Mouse (Mus musculus) kidney, adult 18-20 months (tissue): Measurements from ENCODE around the gene Rbp7.
"Not testable (repeated sequence)": the region's sequence is repeated elsewhere in the genome, so short reads cannot be mapped to it uniquely, and the experiment has no call there.

Source experiments
- DNase-seq: peaks from one replicate; pipeline ENCODE4 v3.0.0; 2021

The Rbp7 gene

GRCm38 (mm10) chr4:149454263-149454662 is 515 bp downstream of the Rbp7 start:
- DNase-seq: no peak

GRCm38 (mm10) chr4:149453656-149454055 is 1.1 kb downstream of the Rbp7 start:
- peak; percentile 49 for DNase-seq

- no peak for DNase-seq
Measured at GRCm38 (mm10) chr4:149450636-149451035, 4.1 kb downstream of the Rbp7 start.

- DNase-seq: no peak
Measured at GRCm38 (mm10) chr4:149446309-149446708, 8.5 kb downstream of the Rbp7 start.

GRCm38 (mm10) chr4:149445868-149446267 is 8.9 kb downstream of the Rbp7 start:
- DNase-seq: no peak

GRCm38 (mm10) chr4:149444964-149445701 is 9.6 kb downstream of the Rbp7 start:
- peak; percentile 89 for DNase-seq

GRCm38 (mm10) chr4:149444465-149444864 is 10.3 kb downstream of the Rbp7 start:
- DNase-seq: no peak

- no peak for DNase-seq
Measured at GRCm38 (mm10) chr4:149442436-149442835, 12.3 kb downstream of the Rbp7 start.

- no peak for DNase-seq
Measured at GRCm38 (mm10) chr4:149440576-149440975, 14.2 kb downstream of the Rbp7 start.

GRCm38 (mm10) chr4:149431887-149432286 is 22.9 kb downstream of the Rbp7 start:
- not testable (repeated sequence) for DNase-seq

- no peak for DNase-seq
Measured at GRCm38 (mm10) chr4:149429592-149429991, 25.2 kb downstream of the Rbp7 start.

GRCm38 (mm10) chr4:149426325-149427199 is 28.2 kb downstream of the Rbp7 start, which contains the start of gene Ube4b:
Gene Ube4b, minus strand, starts transcription at chr4:149426749.
- peak; percentile 98 for DNase-seq

- DNase-seq: peak; percentile 58
Measured at GRCm38 (mm10) chr4:149425801-149426292, 28.9 kb downstream of the Rbp7 start.

GRCm38 (mm10) chr4:149424755-149425154 is 30.0 kb downstream of the Rbp7 start:
- DNase-seq: no peak

- no peak for DNase-seq
Measured at GRCm38 (mm10) chr4:149417854-149418365, 36.9 kb downstream of the Rbp7 start.

GRCm38 (mm10) chr4:149416986-149417385 is 37.8 kb downstream of the Rbp7 start:
- no peak for DNase-seq

- no peak for DNase-seq
Measured at GRCm38 (mm10) chr4:149416417-149416816, 38.4 kb downstream of the Rbp7 start.

GRCm38 (mm10) chr4:149415651-149416169 is 39.1 kb downstream of the Rbp7 start:
- peak; percentile 52 for DNase-seq

GRCm38 (mm10) chr4:149414259-149414658 is 40.5 kb downstream of the Rbp7 start:
- no peak for DNase-seq

- DNase-seq: no peak
Measured at GRCm38 (mm10) chr4:149409759-149410158, 45.0 kb downstream of the Rbp7 start.

GRCm38 (mm10) chr4:149408331-149408730 is 46.4 kb downstream of the Rbp7 start:
- DNase-seq: no peak

GRCm38 (mm10) chr4:149407461-149407860 is 47.3 kb downstream of the Rbp7 start:
- no peak for DNase-seq
